Mouse (Mus musculus) midbrain, embryonic 12.5 days (tissue): ENCODE data around the gene Olfr108. TPM values are rescaled to one million over a fixed set of nuclear protein-coding genes. Genes with fewer than 3 reads are reported as not detected.

Experiments
- ATAC-seq: fragments of 200-750 bp; cut with Nextera tagmentation; 2 replicates; pipeline ENCODE4 v1.8.0; 2017; ENCODE audit warnings: low read depth, moderate TSS enrichment, moderate library complexity; ENCODE audit not compliant: low FRiP score
- H3K27ac ChIP-seq: fragments of 300-500 bp; sonication (generic); replicated peaks from 2 replicates; pipeline ENCODE4 v1.5.1; 2016; ENCODE audit warnings: mild to moderate bottlenecking
- H3K27me3 ChIP-seq: fragments of 300-500 bp; sonication (generic); 2 replicates; pipeline ENCODE4 v1.6.1; 2016; ENCODE audit warnings: mild to moderate bottlenecking
- H3K36me3 ChIP-seq: fragments of 300-500 bp; sonication (generic); 2 replicates; pipeline ENCODE4 v1.6.1; 2016
- H3K4me1 ChIP-seq: fragments of 300-500 bp; sonication (generic); 2 replicates; pipeline ENCODE4 v1.6.1; 2016
- H3K4me2 ChIP-seq: fragments of 300-500 bp; sonication (generic); replicated peaks from 2 replicates; pipeline ENCODE4 v1.6.1; 2016; ENCODE audit warnings: mild to moderate bottlenecking, moderate library complexity
- H3K4me3 ChIP-seq: fragments of 300-500 bp; sonication (generic); 2 replicates; pipeline ENCODE4 v1.5.1; 2016; ENCODE audit warnings: mild to moderate bottlenecking
- H3K9ac ChIP-seq: fragments of 300-500 bp; sonication (generic); replicated peaks from 2 replicates; pipeline ENCODE4 v1.6.1; 2016; ENCODE audit warnings: mild to moderate bottlenecking, moderate library complexity
- H3K9me3 ChIP-seq: fragments of 300-500 bp; sonication (generic); 2 replicates; pipeline ENCODE4 v1.6.1; 2016; ENCODE audit warnings: mild to moderate bottlenecking
- WGBS: fragments of 180-500 bp; shearing (Covaris S2); methylation state at CpG from one replicate; pipeline ENCODE4 v1.1.7; 2016; 5-methylcytosine and 5-hydroxymethylcytosine counted together
- polyA plus RNA-seq: library from polyadenylated mRNA; unstranded; fragments of >200 nt; fragmentation: Nextera tagmentation; extraction: Ambion mirVana; gene quantifications from 2 replicates; pipeline ENCODE4 v1.2.1, GENCODE M21; 2016

Gene Olfr108
- polyA plus RNA-seq: not detected in 2 replicates

GRCm38 (mm10) chr17:37445180-37445579 lies at the start of gene Olfr108:
Gene Olfr108 (plus strand): TSS chr17:37445480.
- ATAC-seq: no peak
- no peak within 1 kb of the TSS for H3K4me2 ChIP-seq

GRCm38 (mm10) chr17:37398926-37399325 lies 46.4 kb upstream of the Olfr108 start, which contains the start of gene Olfr107:
Gene Olfr107 (plus strand): TSS chr17:37399226.
- H3K27ac ChIP-seq: no peak within 1 kb of the TSS
- 79% methylated on average over 3 of the region's 3 CpGs for WGBS
- H3K27me3 ChIP-seq: no peaks in the 10 kb centered on the region
- H3K36me3 ChIP-seq: no peaks in the 10 kb centered on the region
- no peaks in the 10 kb centered on the region for H3K9me3 ChIP-seq
- H3K4me2 ChIP-seq: no peak within 1 kb of the TSS
- no peak within 1 kb of the TSS for H3K4me3 ChIP-seq
- no peak within 1 kb of the TSS for H3K9ac ChIP-seq
- no peaks in the 10 kb centered on the region for H3K4me1 ChIP-seq
- ATAC-seq: no peak

More at GRCm38 (mm10) chr17:37445180-37445579, at the start of gene Olfr108:
- no peak within 1 kb of the TSS for H3K9ac ChIP-seq
- no peaks in the 10 kb centered on the region for H3K4me1 ChIP-seq
- H3K27me3 ChIP-seq: no peaks in the 10 kb centered on the region
- H3K4me3 ChIP-seq: no peak within 1 kb of the TSS
- H3K9me3 ChIP-seq: no peaks in the 10 kb centered on the region
- H3K36me3 ChIP-seq: no peaks in the 10 kb centered on the region
- H3K27ac ChIP-seq: no peak within 1 kb of the TSS
- 86% methylated on average over 1 of the region's 1 CpGs for WGBS

DNA sequence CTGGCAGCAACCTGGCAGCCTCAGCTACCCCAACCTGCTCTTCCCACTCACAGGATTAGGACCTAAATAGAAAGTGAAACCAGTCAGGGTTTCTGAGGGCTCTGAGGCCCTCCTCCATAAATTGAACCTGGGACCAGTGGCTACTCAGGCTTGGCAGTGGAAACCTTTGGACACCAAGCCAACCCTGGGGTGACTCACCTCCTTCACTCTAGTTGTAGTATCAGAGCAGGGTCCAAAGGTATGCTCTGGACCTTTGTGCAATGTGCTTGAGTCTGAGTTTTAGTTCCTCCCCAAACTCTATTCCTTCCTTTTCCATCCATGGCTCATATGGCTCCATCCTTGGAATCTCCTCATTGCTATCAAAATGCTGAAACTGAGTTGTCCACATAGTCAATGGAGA lies 31.9 kb upstream of the Olfr108 start:
- Histone ChIP-seq H3K36me3 (no peaks in the 10 kb centered on the region), H3K9me3 (no peaks in the 10 kb centered on the region), H3K27ac (no peak overlapping the region), H3K9ac (no peak overlapping the region), H3K4me3 (no peak overlapping the region), H3K4me1 (no peaks in the 10 kb centered on the region), H3K4me2 (no peak overlapping the region), H3K27me3 (no peaks in the 10 kb centered on the region)
- ATAC-seq: no peak

- Histone ChIP-seq H3K4me1 (no peaks in the 10 kb centered on the region), H3K4me3 (no peak within 1 kb of the TSS), H3K27ac (no peak within 1 kb of the TSS), H3K36me3 (no peaks in the 10 kb centered on the region), H3K9ac (no peak within 1 kb of the TSS), H3K4me2 (no peak within 1 kb of the TSS), H3K9me3 (no peaks in the 10 kb centered on the region), H3K27me3 (no peaks in the 10 kb centered on the region)
- no peak for ATAC-seq
- 89% methylated on average over 1 of the region's 1 CpGs for WGBS
These were observed 13.3 kb downstream of the Olfr108 start, which contains the start of gene Olfr109 for GRCm38 (mm10) chr17:37458616-37459015. Gene Olfr109 (plus strand): TSS chr17:37458916.

- no peaks in the 10 kb centered on the region for H3K4me1 ChIP-seq
- H3K36me3 ChIP-seq: no peaks in the 10 kb centered on the region
- no peak within 1 kb of the TSS for H3K27ac ChIP-seq
- WGBS: 81% methylated on average over 2 of the region's 2 CpGs
- H3K27me3 ChIP-seq: no peaks in the 10 kb centered on the region
- H3K9me3 ChIP-seq: no peaks in the 10 kb centered on the region
- H3K4me2 ChIP-seq: no peak within 1 kb of the TSS
- ATAC-seq: no peak
- H3K9ac ChIP-seq: no peak within 1 kb of the TSS
- H3K4me3 ChIP-seq: no peak within 1 kb of the TSS
These were observed 38.2 kb downstream of the Olfr108 start, which contains the start of gene H2-M2 for GRCm38 (mm10) chr17:37483452-37483851. Gene H2-M2 (minus strand): TSS chr17:37483552.

- Histone ChIP-seq H3K27ac (no peak within 1 kb of the TSS), H3K4me1 (no peaks in the 10 kb centered on the region), H3K4me3 (no peak within 1 kb of the TSS), H3K4me2 (no peak within 1 kb of the TSS), H3K9ac (no peak within 1 kb of the TSS), H3K9me3 (no peaks in the 10 kb centered on the region), H3K36me3 (no peaks in the 10 kb centered on the region), H3K27me3 (no peaks in the 10 kb centered on the region)
- WGBS: 55% methylated on average over 1 of the region's 1 CpGs
- no peak for ATAC-seq
These were observed 46.7 kb downstream of the Olfr108 start, which contains the start of gene Olfr110 for GRCm38 (mm10) chr17:37491930-37492518. Gene Olfr110 (plus strand): TSS chr17:37492468.

Other genes with a start within 250 kb of the Olfr108 start
- gene Olfr94, start 244.5 kb upstream of the Olfr108 start, polyA plus RNA-seq: not detected in 2 replicates
- gene Olfr95, start 232.4 kb upstream of the Olfr108 start, polyA plus RNA-seq: not detected in 2 replicates
- not detected in 2 replicates for gene Olfr96, start 225.3 kb upstream of the Olfr108 start, polyA plus RNA-seq
- gene Olfr97, start 208.2 kb upstream of the Olfr108 start, polyA plus RNA-seq: not detected in 2 replicates
- not detected in 2 replicates for gene Olfr98, start 181.7 kb upstream of the Olfr108 start, polyA plus RNA-seq
- gene H2-M3, start 175.3 kb upstream of the Olfr108 start, polyA plus RNA-seq: 0.99 and 1.6 TPM in 2 replicates
- not detected in 2 replicates for gene Olfr99, start 162.0 kb upstream of the Olfr108 start, polyA plus RNA-seq
- gene Olfr101, start 141.2 kb upstream of the Olfr108 start, polyA plus RNA-seq: not detected in 2 replicates
- gene Olfr102, start 128.4 kb upstream of the Olfr108 start, polyA plus RNA-seq: not detected in 2 replicates
- gene Olfr103, start 105.8 kb upstream of the Olfr108 start, polyA plus RNA-seq: not detected in 2 replicates
- gene Olfr104-ps, start 85.9 kb upstream of the Olfr108 start, polyA plus RNA-seq: not detected in 2 replicates
- not detected in 2 replicates for gene Olfr105-ps, start 66.4 kb upstream of the Olfr108 start, polyA plus RNA-seq
- gene Olfr106-ps, start 55.1 kb upstream of the Olfr108 start, polyA plus RNA-seq: not detected in 2 replicates
- gene Olfr107, start 46.3 kb upstream of the Olfr108 start, polyA plus RNA-seq: not detected in 2 replicates
- gene Olfr109, start 13.4 kb downstream of the Olfr108 start, polyA plus RNA-seq: not detected in 2 replicates
- gene H2-M2, start 38.1 kb downstream of the Olfr108 start, polyA plus RNA-seq: not detected in 2 replicates
- not detected in 2 replicates for gene Olfr110, start 47.0 kb downstream of the Olfr108 start, polyA plus RNA-seq
- gene Olfr111, start 62.5 kb downstream of the Olfr108 start, polyA plus RNA-seq: not detected in 2 replicates
- not detected in 2 replicates for gene Olfr112, start 124.0 kb downstream of the Olfr108 start, polyA plus RNA-seq
- not detected in 2 replicates for gene Olfr113, start 132.2 kb downstream of the Olfr108 start, polyA plus RNA-seq
- not detected in 2 replicates for gene Olfr114, start 147.3 kb downstream of the Olfr108 start, polyA plus RNA-seq
- gene Olfr115, start 181.6 kb downstream of the Olfr108 start, polyA plus RNA-seq: not detected in 2 replicates
- not detected in 2 replicates for gene Olfr116, start 181.7 kb downstream of the Olfr108 start, polyA plus RNA-seq
- gene Olfr117, start 218.3 kb downstream of the Olfr108 start, polyA plus RNA-seq: not detected in 2 replicates
- gene Olfr118, start 221.5 kb downstream of the Olfr108 start, polyA plus RNA-seq: not detected in 2 replicates